Mouse (Mus musculus) thymus, postnatal 10 days (tissue): ENCODE data around the gene Il10rb.

Experiments
- DNase-seq, 2 experiments: peaks; one replicate each; pipeline ENCODE4 v3.0.0; 2021; ENCODE audit warnings: low spot score in 2 of 2

Il10rb gene

GRCm38 (mm10) chr16:91450137-91451064, 44.4 kb downstream of the Il10rb start:
- no peak for DNase-seq

GRCm38 (mm10) chr16:91451949-91452348, 46.0 kb downstream of the Il10rb start:
- no peak for DNase-seq

- DNase-seq: no peak
Observed at GRCm38 (mm10) chr16:91452363-91452896, 46.5 kb downstream of the Il10rb start.

- no peak for DNase-seq
Observed at GRCm38 (mm10) chr16:91455868-91456267, 49.9 kb downstream of the Il10rb start.

- peak; percentile 77 for DNase-seq
Observed at GRCm38 (mm10) chr16:91458301-91458746, 52.4 kb downstream of the Il10rb start.

GRCm38 (mm10) chr16:91458976-91459375, 53.0 kb downstream of the Il10rb start:
- DNase-seq: peak in 1 of 2 experiments; percentile 26

- peak; percentile 59 to 61 for DNase-seq
Observed at GRCm38 (mm10) chr16:91459396-91459795, 53.4 kb downstream of the Il10rb start.

- no peak for DNase-seq
Observed at GRCm38 (mm10) chr16:91459841-91460370, 53.9 kb downstream of the Il10rb start.

- DNase-seq: no peak
Observed at GRCm38 (mm10) chr16:91461066-91461638, 55.2 kb downstream of the Il10rb start.

- DNase-seq: no peak
Observed at GRCm38 (mm10) chr16:91461773-91462181, 55.8 kb downstream of the Il10rb start.

GRCm38 (mm10) chr16:91462644-91463043, 56.7 kb downstream of the Il10rb start:
- no peak for DNase-seq

GRCm38 (mm10) chr16:91463400-91463799, 57.4 kb downstream of the Il10rb start:
- no peak for DNase-seq

- no peak for DNase-seq
Observed at GRCm38 (mm10) chr16:91463836-91464400, 58.0 kb downstream of the Il10rb start.

- peak; percentile 89 to 94 for DNase-seq
Observed at GRCm38 (mm10) chr16:91464594-91465504, 58.9 kb downstream of the Il10rb start.

- DNase-seq: no peak
Observed at GRCm38 (mm10) chr16:91465505-91466240, 59.7 kb downstream of the Il10rb start.

GRCm38 (mm10) chr16:91466566-91466965, 60.6 kb downstream of the Il10rb start:
- DNase-seq: no peak

GRCm38 (mm10) chr16:91470470-91470869, 64.5 kb downstream of the Il10rb start:
- no peak for DNase-seq

- DNase-seq: no peak
Observed at GRCm38 (mm10) chr16:91471481-91471880, 65.5 kb downstream of the Il10rb start.
